Mouse (Mus musculus) CD4-positive, CD25-positive, alpha-beta regulatory T cell, adult 4 months (primary cell): ENCODE results near the gene Sdhc. TPM values are rescaled to one million over a fixed set of nuclear protein-coding genes. Genes with fewer than 3 reads are reported as not detected.
"Not testable (repeated sequence)": the region's sequence is repeated elsewhere in the genome, so short reads cannot be mapped to it uniquely, and the experiment has no call there.

Experiments
- ATAC-seq: one replicate; pipeline ENCODE4 v1.8.0; 2017
- polyA plus RNA-seq, 2 experiments: library from polyadenylated mRNA; unstranded; fragments of 100-300 nt; shearing (Covaris generic); gene quantifications; one replicate each; pipeline ENCODE4 v1.2.1; 2017

The Sdhc gene
- polyA plus RNA-seq, 2 experiments from 2014 or later = 135 to 150 TPM

- ATAC-seq = not testable (repeated sequence)
These were observed 72.0 kb downstream of the Sdhc start for GRCm38 (mm10) chr1:171078419-171078818.

DNA sequence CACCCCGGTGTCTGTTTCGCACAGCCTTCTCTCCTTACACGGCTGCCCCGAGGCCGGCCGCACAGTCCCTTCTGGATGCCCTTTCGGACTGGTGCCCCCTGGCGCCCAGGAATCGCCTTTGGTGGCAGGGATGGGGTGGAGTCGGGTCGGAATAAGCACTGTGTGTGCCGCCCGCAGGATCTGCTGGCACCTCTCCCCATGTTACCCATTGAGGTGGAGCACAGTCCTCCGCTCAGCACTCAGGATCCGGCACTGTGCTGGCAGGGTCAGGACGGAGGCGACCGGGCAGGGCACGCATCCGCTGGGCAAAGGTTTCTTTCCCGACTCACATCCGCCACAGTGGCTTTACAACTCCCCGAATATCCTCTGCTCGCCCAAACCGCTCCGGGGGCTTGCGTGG lies 72.4 kb downstream of the Sdhc start:
- ATAC-seq = peak; percentile 20

DNA sequence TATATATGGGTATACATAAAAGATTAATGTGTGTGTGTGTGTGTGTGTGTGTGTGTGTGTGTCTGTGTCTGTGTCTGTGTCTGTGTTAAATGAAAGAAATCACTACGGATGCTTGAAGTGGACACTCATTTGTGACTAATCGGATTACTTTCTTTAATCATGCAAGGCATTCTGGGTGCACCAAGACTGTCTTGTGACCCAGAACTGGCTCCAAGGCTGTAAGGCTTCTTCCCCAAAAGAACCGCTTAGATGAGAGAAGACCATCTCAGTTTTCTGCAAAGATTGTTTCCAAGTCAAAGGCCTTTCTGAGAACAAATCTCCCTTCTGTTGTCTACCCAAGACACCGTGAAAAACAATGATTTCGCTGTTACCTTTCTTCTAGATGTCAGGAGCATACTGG lies 73.2 kb downstream of the Sdhc start:
- ATAC-seq = not testable (repeated sequence)

Other genes starting within 250 kb of the Sdhc start
- not detected for gene Fcrlb, start 237.7 kb downstream of the Sdhc start, polyA plus RNA-seq
- 1 to 10 TPM in 1 of 2 experiments, under 1 TPM in 1; 0.52 to 3.9 TPM for gene Fcrla, start 223.0 kb downstream of the Sdhc start, polyA plus RNA-seq
- 1 to 10 TPM in 1 of 2 experiments, not detected in 1; 1.1 TPM for gene Fcgr2b, start 174.1 kb downstream of the Sdhc start, polyA plus RNA-seq
- gene Fcgr4, start 131.7 kb downstream of the Sdhc start, polyA plus RNA-seq = under 1 TPM in 1 of 2 experiments, not detected in 1; 0.26 TPM
- gene Fcgr3, start 85.7 kb downstream of the Sdhc start, polyA plus RNA-seq = not detected
- gene Cfap126, start 36.7 kb downstream of the Sdhc start, polyA plus RNA-seq = 1 to 10 TPM; 4.8 to 5.5 TPM
- not detected for gene Mpz, start 108 bp upstream of the Sdhc start, polyA plus RNA-seq
- not detected for gene Pcp4l1, start 45.7 kb upstream of the Sdhc start, polyA plus RNA-seq
- under 1 TPM; 0.15 to 0.54 TPM for gene Nr1i3, start 63.4 kb upstream of the Sdhc start, polyA plus RNA-seq
- 10 to 100 TPM; 24.0 to 48.7 TPM for gene Tomm40l, start 71.9 kb upstream of the Sdhc start, polyA plus RNA-seq
- gene Apoa2, start 74.5 kb upstream of the Sdhc start, polyA plus RNA-seq = under 1 TPM in 1 of 2 experiments, not detected in 1; 0.75 TPM
- 1 to 10 TPM; 1.8 to 3.5 TPM for gene Fcer1g, start 83.8 kb upstream of the Sdhc start, polyA plus RNA-seq
- under 1 TPM in 1 of 2 experiments, not detected in 1; 0.13 TPM for gene Adamts4, start 99.8 kb upstream of the Sdhc start, polyA plus RNA-seq
- 100 to 1,000 TPM; 115 to 119 TPM for gene Ndufs2, start 100.8 kb upstream of the Sdhc start, polyA plus RNA-seq
- gene B4galt3, start 119.7 kb upstream of the Sdhc start, polyA plus RNA-seq = 10 to 100 TPM; 56.0 to 93.6 TPM
- gene Ppox, start 130.6 kb upstream of the Sdhc start, polyA plus RNA-seq = 100 to 1,000 TPM in 1 of 2 experiments, 10 to 100 TPM in 1; 70.8 to 108 TPM
- gene Usp21, start 137.4 kb upstream of the Sdhc start, polyA plus RNA-seq = 10 to 100 TPM; 22.6 to 27.9 TPM
- 10 to 100 TPM; 74.0 to 84.4 TPM for gene Ufc1, start 144.4 kb upstream of the Sdhc start, polyA plus RNA-seq
- 10 to 100 TPM; 36.8 to 43.8 TPM for gene Dedd, start 178.5 kb upstream of the Sdhc start, polyA plus RNA-seq
- 10 to 100 TPM; 31.7 to 40.3 TPM for gene Nit1, start 195.0 kb upstream of the Sdhc start, polyA plus RNA-seq
- gene Pfdn2, start 195.1 kb upstream of the Sdhc start, polyA plus RNA-seq = 10 to 100 TPM; 69.6 to 75.8 TPM
- under 1 TPM; 0.36 to 0.72 TPM for gene Klhdc9, start 210.2 kb upstream of the Sdhc start, polyA plus RNA-seq
- gene Nectin4, start 219.5 kb upstream of the Sdhc start, polyA plus RNA-seq = under 1 TPM in 1 of 2 experiments, not detected in 1; 0.12 TPM
- gene Arhgap30, start 238.4 kb upstream of the Sdhc start, polyA plus RNA-seq = 10 to 100 TPM; 74.7 to 90.4 TPM